Mouse (Mus musculus): ENCODE results near the gene Hnrnpa3.
A peak's percentile ranks its signal among the peaks of the same experiment; 100 is the strongest.
"Not testable (repeated sequence)": the region's sequence is repeated elsewhere in the genome, so short reads cannot be mapped to it uniquely, and the experiment has no call there.

Hnrnpa3 gene

DNA sequence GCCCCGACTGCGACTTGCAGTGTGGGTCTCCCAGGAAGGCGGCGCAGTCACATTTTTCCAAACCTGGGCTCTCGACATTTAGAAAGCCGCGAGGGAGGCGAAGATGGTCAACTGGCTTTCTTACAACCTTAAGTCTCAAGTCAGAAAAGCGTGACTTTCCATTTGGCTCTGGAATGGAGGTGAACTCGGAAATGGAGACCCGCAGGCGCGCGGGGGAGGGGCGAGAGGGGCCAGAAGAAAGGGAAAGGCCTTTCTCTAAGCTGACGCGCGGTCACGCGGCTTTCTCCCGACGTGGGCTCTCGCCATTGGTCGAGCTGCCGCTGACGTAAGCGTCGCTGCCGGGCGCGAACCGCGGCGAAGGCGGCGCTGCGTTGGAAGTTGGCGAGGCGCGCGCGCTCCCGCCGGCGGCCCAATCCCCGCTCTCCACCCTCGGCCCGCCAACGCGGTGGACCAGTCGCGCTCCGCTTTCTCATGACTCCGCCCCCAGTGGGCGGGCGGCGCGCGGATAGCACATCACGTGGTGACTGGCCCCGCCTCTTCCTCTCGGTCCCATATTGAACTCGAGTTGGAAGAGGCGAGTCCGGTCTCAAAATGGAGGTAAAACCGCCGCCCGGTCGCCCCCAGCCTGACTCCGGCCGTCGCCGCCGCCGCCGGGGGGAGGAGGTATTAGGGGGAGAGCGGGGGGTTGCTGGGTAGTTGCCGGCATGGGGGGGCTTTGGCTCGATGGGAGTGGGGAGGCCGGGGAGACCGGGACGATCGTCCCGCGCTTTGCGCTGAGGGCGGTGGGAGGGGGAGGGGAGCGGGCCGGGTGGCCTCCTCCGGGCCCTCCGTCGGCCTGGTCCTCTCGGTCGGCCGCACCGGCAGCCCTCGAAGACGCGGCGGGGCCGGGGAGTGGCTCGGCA, at the start of gene Hnrnpa3:
TSS of gene Hnrnpa3 (plus strand) at position 535 of the 902 bp plus-strand sequence.
- peak; percentile 99 for DNase-seq (ENCODE audit: low spot score in 2 of 2)

DNA sequence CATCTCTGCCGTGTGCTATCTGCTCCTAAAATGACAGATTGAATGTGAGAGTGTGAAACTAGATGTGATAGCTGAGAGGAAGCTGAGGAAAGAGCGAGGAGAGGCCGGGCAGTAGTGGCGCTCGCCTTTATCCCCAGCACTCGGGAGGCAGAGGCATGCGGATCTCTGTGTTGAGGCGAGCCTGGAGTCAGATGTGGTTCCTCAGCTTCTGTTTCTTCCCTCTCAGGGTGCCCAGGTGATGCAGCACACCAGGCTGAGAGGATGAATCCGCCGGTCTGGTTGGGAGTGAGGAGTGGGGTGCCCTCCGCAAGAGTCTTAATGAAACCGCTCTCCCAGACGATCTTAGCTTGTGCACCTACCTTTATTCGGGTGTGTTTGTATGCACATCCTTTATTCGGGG, 49.1 kb upstream of the Hnrnpa3 start:
- no peak for DNase-seq (ENCODE audit: low spot score in 2 of 2)

DNA sequence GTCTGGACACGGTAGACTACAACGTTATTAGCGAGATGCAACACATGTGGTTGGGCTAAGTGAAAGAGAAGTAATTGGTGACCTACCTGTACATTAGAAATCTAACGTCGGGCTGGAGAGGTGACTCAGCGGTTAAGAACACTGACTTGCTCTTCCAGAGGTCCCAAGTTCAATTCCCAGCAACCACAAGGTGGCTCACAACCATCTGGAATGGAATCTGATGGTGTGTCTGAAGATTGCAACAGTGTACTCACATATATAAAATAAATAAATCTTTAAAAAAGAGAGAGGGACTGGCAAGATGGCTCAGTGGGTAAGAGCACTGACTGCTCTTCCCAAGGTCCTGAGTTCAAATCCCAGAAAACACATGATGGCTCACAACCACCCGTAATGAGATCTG, 48.5 kb upstream of the Hnrnpa3 start:
- not testable (repeated sequence) for DNase-seq (ENCODE audit: low spot score in 2 of 2)

DNA sequence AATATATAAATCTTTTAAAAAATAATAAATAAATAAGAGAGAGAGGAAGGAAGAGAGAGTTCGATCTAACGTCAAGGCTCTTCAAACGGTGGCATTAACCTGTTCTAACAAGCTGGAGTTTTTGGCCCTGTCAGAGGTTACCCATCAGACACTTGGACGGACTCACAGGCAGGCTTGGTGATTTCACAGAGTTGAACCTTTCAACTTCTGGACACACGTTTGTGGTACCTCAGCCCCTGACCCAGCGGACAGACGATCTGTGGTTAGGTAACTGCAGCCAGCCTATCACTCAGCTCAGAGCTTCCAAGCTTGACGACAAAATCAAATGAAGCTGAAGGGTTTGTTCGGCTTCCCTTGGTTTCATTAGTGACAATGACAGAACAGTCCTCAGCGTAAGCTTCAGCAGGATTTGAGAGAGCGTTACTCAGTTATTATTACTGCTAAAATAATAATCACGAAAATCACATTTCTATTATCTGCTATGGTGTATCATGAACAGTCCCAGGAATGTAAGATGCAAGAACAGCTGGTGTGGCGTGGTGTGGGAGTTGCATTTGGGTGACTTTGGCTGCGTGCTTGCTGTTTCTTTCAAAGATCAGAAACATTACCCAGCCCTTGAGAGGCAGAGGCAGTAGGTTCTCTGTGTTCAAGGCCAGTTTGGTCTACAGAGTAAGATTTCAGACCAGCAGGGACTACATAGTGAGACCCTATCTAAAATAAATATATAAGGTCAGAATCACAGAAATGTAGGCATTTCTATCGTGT, 47.8 kb upstream of the Hnrnpa3 start:
- no peak for DNase-seq (ENCODE audit: low spot score in 2 of 2)

DNA sequence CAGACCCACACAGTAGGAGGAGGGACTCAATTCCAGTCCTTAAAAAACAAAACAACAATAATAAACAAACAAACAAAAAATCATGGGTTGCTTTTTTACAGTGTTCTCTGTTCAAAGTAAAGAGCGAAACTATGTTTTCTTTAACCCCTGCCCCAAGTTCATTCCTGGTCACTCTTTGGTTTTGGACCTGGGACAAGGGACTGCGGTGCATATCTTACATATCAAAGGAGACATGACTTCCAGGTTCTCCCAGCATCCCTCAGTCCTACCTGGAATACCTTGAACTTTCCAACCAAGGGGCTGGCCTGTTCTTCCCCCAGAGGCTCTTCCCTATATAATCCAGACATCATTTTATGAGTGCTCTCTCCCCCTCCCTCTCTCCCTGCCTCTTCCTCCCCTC, 47.1 kb upstream of the Hnrnpa3 start:
- DNase-seq (ENCODE audit: low spot score in 2 of 2), result no peak

DNA sequence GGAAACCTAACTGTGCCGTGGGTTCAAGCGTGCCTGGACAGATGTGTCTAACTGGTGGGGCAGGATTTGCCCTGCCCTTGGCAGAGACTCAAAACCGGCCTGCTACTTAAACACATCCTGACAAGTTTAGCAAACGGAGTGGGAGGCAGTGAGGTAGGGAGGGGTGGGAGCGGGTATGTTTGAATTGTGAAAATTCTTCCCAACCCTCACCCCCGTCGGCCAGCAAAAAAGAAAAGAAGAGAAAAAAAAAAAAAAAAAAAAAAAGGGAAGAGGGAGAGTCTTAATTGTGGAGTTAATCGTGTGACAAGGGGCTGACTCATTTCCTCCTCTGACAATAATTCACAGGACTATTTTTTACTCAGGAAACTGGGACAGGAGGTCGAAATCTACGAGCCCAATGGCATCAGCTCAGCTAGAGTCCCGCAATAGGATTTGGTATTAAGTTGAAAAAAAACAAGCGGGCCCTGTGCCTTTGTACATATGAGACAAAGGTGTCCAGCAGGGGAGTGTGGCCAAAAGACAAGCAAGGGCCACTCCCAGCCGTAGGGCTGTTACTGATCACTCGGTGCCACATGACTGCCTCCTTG, 46.0 kb upstream of the Hnrnpa3 start:
- DNase-seq (ENCODE audit: low spot score in 2 of 2), result no peak

DNA sequence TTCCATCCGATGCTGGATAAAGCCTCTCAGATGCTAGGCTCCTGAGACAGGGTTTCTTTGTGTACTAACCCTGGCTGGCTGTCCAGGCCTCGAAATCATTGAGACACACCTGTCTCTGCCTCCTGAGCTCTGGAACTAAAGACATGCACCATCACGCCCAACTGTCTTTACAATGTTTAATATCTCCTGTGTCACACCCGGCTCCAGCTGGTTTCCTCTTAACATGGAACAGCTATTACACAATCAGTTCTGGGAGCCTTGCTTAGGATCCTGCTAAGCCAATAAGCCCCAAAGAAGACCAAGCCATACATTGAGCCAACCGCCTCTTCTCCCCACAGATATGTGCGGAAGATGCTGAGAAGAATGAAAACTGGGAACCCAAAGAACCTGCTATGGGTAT, 44.5 kb upstream of the Hnrnpa3 start:
- DNase-seq (ENCODE audit: low spot score in 2 of 2), result no peak

DNA sequence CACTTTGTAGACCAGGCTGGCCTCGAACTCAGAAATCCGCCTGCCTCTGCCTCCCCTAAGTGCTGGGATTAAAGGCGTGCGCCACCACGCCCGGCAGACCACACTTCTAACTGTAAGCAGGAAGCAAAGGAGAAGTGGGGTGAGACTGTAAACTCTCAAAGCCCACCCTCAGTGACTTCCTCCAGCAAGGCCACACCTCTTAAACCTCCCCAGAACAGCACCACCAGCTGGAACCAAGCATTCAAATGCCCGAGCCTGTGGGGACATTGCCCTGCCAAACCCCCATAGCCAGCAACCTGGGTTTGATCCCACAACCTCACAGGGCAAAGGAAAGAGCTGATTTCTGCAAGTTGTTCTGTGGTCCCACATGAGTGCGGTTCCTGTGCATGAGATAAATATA, 42.1 kb upstream of the Hnrnpa3 start:
- DNase-seq (ENCODE audit: low spot score in 2 of 2), result no peak

DNA sequence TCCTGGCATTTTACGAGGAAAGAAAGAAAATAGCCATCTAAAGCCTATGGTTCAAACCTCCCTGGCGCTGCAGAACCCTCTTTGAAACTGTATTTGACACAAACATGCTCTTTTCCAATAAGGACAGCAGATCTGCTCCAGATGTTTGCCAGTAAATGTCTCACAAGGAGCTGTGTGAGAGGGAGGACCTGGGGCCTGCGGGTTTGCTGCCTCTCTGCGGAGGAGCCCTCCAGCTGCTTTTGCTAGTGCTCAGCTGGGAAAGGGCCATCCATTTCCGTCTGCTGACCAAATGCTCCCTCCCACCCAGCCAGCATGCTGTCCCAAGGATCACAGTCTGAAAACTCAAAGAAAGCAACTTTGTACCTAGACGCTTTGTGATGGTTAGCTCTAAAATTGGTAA, 40.3 kb upstream of the Hnrnpa3 start:
- no peak for DNase-seq (ENCODE audit: low spot score in 2 of 2)

DNA sequence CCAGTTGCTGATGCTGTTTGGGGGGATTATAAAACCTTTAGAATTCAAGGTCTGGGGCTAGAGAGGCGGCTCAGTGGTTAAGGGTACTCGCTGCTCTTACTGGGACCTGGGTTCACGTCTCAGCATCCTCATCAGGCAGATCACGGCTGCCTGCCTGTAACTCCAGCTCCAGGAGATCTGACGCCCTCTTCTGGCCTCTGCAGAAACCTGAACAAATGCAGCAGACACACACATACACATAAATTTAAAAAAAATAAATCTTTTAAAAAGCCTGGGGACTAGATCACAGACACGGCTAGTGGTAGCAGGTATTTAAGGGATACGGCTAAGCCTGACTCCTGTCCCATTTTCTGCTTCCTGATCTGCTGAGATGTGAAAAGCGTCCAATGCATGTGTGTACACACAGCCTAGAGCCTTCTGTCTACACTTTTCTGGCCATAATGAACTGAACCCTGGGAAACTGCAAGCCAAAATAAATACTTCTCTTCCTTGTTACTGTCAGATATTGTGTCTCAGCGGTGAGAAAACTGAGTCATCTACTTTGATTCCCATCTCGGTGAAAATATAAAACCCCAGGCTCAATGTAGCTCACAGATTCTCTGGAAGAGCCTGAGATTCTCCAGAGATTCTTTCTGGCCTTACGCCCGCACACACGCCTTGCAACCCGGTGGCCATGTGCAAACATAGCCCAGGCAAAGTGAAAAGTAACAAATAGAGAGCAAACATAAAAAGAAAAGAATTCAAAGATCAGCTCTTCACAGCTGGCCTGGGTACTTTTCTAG, 37.0 kb upstream of the Hnrnpa3 start:
- DNase-seq (ENCODE audit: low spot score in 2 of 2), result no peak

DNA sequence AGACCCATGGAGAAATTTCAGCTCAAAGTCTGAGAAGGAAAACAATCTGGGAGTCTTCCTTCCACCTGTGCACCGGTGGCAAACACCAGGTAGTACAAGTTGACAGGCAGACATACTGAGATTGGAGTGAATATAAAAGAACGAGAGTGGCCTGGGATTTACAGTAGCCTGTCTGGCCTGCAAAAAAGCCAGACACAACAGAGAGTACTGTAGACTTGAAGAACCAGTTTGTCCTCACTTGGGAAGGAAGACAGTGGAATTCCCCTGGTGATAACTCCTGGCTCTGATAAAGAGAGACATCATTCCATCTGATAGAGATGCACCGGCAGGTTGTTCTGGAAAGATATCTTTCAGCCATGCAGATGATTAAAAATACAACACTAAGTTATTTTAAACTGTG, 34.0 kb upstream of the Hnrnpa3 start:
- no peak for DNase-seq (ENCODE audit: low spot score in 2 of 2)

DNA sequence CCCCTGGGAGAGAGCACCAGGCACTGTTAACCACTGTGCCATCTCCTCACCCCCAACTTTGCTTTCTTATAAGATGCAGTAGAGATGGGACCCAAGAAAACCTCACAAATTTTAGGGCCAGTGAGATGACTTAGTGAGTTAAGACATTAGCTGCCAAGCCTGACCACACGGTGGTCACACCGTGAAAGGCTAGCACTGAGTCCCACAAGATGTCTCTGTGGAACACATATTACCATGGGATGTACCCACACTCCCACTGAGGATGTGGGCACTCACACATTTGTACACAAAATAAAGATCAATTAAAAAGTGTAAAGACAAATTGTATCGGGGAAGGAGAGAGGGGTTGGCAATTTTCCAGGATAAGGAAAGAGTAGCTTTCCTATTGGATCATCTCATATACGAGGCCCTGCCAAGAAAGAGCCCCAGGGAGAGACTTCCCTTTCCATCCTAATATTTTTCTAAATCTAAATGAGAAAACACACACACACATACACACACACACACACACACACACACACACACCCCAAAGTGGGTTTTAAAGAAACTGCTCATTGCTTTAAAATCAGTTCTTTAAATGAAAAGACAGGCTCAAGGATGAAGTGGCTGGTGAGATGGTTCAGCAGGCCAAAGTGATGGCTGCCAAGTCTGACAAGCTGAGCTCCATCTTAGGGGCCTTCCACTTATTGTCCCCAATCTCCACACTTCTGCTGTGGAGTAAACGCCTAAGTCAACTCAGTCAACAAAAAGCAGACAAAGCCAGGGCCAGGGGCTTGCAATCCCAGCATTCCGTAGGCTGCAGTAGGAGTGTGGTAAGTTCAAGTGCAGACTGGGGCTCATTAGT, 32.2 kb upstream of the Hnrnpa3 start:
- no peak for DNase-seq (ENCODE audit: low spot score in 2 of 2)

DNA sequence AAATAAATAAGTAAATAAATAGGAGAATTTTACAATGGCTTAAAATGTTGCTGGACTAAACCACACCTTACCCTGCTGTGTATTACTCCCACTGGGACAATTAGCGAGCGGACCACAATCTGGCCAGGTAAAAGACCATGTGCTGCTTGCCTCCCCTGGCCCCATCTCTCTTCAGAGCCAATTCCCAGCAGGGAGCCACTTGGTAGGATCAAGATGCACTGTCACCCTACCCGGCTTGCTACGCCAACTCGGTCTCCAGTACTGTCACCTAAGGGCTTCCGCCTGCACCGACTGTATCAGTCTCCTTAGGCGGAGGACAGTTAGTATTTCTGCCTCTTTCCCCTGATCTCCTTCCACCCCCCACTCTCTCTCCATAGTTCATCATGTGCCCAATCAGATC, 30.6 kb upstream of the Hnrnpa3 start:
- DNase-seq (ENCODE audit: low spot score in 2 of 2), result no peak

DNA sequence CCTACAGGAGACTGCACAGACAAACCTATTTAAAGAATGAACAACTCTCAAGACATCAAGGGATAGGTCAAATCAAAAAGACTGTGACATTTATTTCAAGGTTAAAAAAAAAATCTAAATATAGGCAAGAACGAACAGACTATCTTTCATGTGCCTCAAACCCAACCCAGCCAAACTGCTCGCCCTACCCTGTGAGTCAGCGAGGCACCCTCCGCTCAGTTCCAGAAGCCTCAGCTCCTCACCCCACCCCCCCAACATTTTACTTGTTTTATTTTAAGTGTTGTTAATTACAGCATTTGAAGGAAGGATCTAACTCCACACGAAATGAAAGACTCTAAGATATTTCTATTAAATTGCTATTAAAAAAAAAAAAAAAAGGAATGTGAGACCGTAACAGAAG, 27.6 kb upstream of the Hnrnpa3 start:
- DNase-seq (ENCODE audit: low spot score in 2 of 2), result no peak

DNA sequence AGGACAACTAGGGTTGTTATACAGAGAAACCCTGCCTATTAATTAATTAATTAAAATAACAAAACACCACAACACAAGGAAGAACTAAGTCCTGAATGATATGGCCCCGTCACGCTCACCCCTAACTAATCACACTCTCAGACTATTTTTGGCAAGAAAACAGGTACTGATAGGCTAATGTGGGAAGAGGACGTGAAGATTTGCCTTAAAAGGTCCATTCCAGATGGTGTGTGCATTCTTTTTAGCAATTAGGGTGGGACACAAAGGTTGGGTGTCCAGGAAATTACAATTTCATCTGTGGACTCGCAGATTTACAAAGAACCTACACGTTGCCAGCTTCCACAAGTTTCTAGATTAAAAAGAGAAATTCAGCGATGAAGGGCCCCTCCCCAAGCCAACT, 27.0 kb upstream of the Hnrnpa3 start:
- DNase-seq (ENCODE audit: low spot score in 2 of 2), result no peak

DNA sequence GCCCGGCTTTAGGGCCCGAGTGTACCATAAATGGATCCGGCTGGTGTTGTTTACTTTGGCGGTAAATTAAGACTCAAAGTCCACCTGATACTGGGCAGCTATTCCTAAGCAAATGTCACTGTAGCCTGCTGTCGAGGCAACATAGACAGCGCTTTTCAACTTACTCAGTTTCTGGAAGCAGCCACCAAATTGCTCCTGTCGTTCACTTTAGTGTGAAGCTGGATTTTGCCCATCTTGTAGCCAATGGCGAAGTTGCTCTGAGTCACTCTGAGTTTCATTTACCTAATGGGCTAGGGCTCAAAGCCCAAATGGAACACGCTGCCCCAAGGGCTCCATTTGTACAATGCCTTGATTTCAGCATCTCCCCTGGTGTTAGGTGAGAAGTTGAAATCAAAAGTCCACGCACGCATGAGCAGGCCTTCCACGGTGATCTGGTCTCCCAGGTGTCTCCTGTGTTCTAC, 26.3 kb upstream of the Hnrnpa3 start:
- no peak for DNase-seq (ENCODE audit: low spot score in 2 of 2)

DNA sequence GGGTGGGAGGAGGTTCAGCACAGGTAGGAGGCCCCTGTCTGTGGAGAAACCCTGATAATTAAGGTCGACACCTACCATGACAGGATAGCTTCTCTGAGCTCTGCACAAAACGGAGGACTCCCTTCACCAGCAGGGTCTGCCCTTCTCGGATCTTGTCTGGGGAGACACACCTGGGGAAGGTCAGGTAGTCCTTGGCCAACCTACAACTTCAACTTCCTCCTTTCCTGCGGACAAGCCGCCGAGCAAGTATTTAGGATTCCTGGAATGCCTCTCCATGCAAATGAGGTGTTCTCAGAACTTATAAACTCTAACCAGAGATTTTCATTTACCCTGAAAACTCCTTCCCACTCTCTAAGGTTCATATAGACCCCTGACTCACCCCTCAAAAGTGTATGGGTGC, 25.7 kb upstream of the Hnrnpa3 start:
- no peak for DNase-seq (ENCODE audit: low spot score in 2 of 2)

DNA sequence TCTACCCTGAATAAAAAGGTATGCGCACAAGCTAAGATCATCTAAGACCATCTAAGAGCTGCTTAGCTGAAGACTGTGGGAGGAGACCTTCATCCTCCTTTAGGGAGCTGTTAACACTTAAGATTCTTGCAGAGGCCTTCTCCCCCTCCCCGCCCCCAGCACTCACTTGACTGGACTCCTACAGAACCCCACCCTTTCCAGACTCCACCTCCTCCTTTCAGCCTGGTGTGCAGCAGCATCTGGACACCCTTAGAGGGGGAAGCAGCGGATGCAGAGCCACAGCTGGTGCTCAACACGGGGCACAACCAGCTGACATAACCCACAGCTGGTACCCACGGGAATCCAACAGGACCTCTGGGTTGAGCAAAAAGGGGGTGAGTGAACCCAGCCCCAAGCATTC, 25.3 kb upstream of the Hnrnpa3 start:
- no peak for DNase-seq (ENCODE audit: low spot score in 2 of 2)

DNA sequence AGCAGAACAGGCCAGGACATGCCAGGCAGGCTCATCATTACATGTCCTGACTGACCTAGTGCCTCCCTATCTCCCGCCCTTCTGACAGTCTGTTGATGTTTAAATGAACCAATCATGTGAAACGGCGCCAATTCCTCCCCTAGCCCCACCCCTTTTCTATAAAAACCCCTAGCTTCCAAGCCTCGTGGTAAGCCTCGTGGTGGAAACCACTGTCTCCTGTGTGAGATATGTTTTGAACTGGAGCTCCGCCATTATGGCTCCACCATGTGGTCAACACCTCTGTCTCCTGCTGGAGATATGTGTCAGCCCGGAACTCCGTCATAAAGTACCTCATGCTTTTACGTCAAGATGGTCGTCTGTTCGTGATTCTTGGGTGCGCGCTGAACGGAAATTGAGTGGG, 24.6 kb upstream of the Hnrnpa3 start:
- not testable (repeated sequence) for DNase-seq (ENCODE audit: low spot score in 2 of 2)

DNA sequence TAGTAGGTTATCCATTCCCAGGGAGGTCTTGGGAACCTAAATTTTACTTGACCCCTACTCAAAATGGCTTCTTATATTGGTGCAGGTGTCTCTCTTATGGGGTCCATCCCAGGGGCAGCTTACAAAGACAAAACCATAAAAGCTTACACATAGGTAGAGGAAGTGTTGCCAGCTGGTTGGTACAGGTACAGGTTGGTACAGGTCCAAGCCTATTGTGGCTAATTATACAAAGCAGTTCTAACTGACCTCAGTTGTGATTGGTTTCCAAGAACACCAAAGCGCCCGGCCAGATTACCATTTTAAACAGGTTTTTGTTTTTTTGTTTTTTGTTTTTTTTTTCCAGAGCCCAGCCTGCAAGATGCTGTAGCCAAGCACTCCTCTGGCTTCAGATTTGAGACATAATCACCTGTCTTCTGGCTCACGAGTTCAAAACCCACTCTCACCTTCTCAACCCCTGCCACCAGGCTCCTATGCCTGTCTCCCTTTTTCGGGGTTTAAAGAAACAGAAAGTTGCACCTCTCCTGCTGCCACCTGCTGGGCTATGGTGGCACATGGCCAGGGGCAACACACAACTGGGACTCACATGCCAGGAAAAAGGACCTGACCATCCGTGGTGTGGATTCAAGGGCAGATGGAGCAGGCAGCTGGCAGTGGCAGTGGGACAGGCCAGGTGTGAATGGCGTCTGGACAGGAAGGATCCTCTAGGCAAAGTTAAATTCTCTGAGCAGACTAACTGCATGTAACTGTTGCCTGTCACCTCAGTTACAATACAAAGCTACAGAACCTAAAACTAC, 22.6 kb upstream of the Hnrnpa3 start:
- DNase-seq (ENCODE audit: low spot score in 2 of 2), result no peak
